Comparison of ENCODE assay signal across 1 mouse cellular context in the genomic region with DNA sequence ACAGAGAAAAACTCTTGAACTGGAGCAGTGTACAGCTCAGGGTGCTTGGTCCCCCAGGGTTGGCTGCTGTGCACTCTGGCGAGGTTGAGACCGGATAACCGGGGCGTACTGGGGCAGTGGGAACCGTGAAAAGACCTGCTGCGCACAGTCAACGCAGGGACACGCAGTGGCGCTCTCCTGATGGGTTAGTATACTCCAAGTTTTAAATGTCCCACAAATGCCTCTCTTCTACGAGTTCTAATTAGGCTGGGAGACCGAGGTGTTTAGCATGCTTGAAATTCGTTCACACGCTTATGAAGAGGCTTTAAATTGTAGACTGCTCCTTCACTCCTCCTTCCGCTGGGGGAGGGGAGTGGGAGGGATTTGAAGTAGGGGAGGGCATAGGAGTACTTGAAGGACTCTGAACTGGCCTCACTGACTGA.
TF ChIP-seq lines count a peak whose summit lies in the region.

No protein-coding gene starts in this region.

TF ChIP-seq in MEL, 35 proteins besides CTCF, POLR2A, EP300 and RAD21 (continued from another document):
- no peak for TF ChIP-seq ZKSCAN1 (IDR thresholded peaks at IDR 0.05; ENCODE audit: low read depth, low read length)
- TF ChIP-seq MXI1 (IDR thresholded peaks at IDR 0.05; ENCODE audit: low read depth, low read length), result peak; percentile 86
- TF ChIP-seq MAFK (IDR thresholded peaks at IDR 0.05; ENCODE audit: borderline replicate concordance, low read depth, low read length), result no peak
- TF ChIP-seq ETS1 (IDR thresholded peaks at IDR 0.05; ENCODE audit: low read depth, low read length), result no peak
- no peak for TF ChIP-seq CHD1 (IDR thresholded peaks at IDR 0.05; ENCODE audit: low read depth, low read length)
- no peak for TF ChIP-seq MYC (IDR thresholded peaks at IDR 0.05; ENCODE audit: low read depth, low read length)
- peak; percentile 41; the same call in 1 of the 2 replicates for TF ChIP-seq ELF1 (IDR thresholded peaks at IDR 0.05; ENCODE audit: low read depth, low read length)
- peak; percentile 43 for TF ChIP-seq HCFC1 (IDR thresholded peaks at IDR 0.05; ENCODE audit: low read depth, low read length)
- 0 out of 2 replicates have a peak, but pooled peaks have one; percentile 19 for TF ChIP-seq NELFE (IDR thresholded peaks at IDR 0.05; ENCODE audit: low read depth, low read length)
- TF ChIP-seq JUND (IDR thresholded peaks at IDR 0.05; ENCODE audit: low read depth, low read length), result no peak
- TF ChIP-seq RCOR1 (IDR thresholded peaks at IDR 0.05; ENCODE audit: low read depth, low read length), result no peak
- TF ChIP-seq GABPA (IDR thresholded peaks at IDR 0.05; ENCODE audit: low read depth, low read length), result no peak
- peak; percentile 64 for TF ChIP-seq MAZ (IDR thresholded peaks at IDR 0.05; ENCODE audit: low read depth, low read length)
- no peak for TF ChIP-seq USF2 (IDR thresholded peaks at IDR 0.05; ENCODE audit: borderline replicate concordance in 1 of 2, insufficient read depth in 1 of 2, low read depth in 1 of 2, low read length in 2 of 2)
- TF ChIP-seq SIN3A (IDR thresholded peaks at IDR 0.05; ENCODE audit: low read length), result peak; percentile 82
- 0 out of 2 replicates have a peak, but pooled peaks have one; percentile 33 for TF ChIP-seq E2F4 (IDR thresholded peaks at IDR 0.05; ENCODE audit: borderline replicate concordance, low read depth, low read length)
- TF ChIP-seq KAT2A (conservative IDR thresholded peaks at IDR 0.05; ENCODE audit: low read depth, low read length), result no peak
- TF ChIP-seq POLR2AphosphoS2 (IDR thresholded peaks at IDR 0.05; ENCODE audit: low read length), result no peak; the same call in 1 of the 2 replicates
- TF ChIP-seq ZNF384 (IDR thresholded peaks at IDR 0.05; ENCODE audit: low read depth, low read length), result no peak
- TF ChIP-seq MAX (IDR thresholded peaks at IDR 0.05; ENCODE audit: low read length), result peak; percentile 50; the same call in 1 of the 2 replicates
- TF ChIP-seq SMC3 (IDR thresholded peaks at IDR 0.05; ENCODE audit: low read depth, low read length), result peak; percentile 15; the same call in 1 of the 2 replicates
